Comparison of ENCODE assay signal across 8 mouse cellular contexts in the genomic region with DNA sequence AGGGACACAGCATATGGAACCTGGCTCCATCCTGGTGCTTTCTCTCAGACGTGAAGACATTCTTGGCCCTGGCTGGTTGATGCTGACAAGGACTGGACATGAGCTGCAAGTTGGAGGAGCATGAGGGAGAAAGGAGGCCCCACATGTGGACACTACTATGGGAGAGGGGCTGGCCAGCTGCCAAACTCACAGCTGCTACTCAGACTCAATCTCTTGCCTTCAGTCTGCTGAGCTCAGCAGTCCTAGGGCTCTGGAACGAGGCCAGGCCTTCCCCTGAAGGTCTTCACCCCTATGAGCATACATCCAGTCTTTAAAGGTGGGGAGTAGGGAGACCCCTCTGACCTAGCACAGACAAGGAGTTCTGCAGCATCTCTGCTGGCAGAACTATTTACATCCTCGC. TPM values are rescaled to one million over a fixed set of nuclear protein-coding genes. Genes with fewer than 3 reads are reported as not detected.
A peak's percentile ranks its signal among the peaks of the same experiment; 100 is the strongest.
DNase-seq lines count a peak whose midpoint lies in the region; ATAC-seq and TF ChIP-seq lines count a peak whose summit lies in the region.

No protein-coding gene starts in this region.

- no peak for TF ChIP-seq POLR2A in lung, adult 2 months (IDR thresholded peaks at IDR 0.05; ENCODE audit: borderline replicate concordance, extremely low read depth, low read depth, low read length)
- no peak for TF ChIP-seq POLR2A in limb, embryonic 14.5 days (IDR thresholded peaks at IDR 0.05; ENCODE audit: borderline replicate concordance, extremely low read depth, insufficient read depth, insufficient read length)

- H3K9me3 ChIP-seq in lung, embryonic 14.5 days (ENCODE audit: low read depth, low read length): no peaks in the 10 kb centered on the region
- H3K9me3 ChIP-seq in forebrain, embryonic 14.5 days (replicated peaks; ENCODE audit: control insufficient read depth, low read length): no peaks in the 10 kb centered on the region
- no peaks in the 10 kb centered on the region for H3K9me3 ChIP-seq in limb, embryonic 14.5 days (ENCODE audit: control insufficient read depth, low read length)

- H3K27ac ChIP-seq in lung, embryonic 14.5 days (ENCODE audit: low read depth): peak overlapping the region; percentile 72
- no peak overlapping the region for H3K27ac ChIP-seq in forebrain, embryonic 14.5 days (ENCODE audit: low read depth, low read length)
- H3K27ac ChIP-seq in limb, embryonic 14.5 days (replicated peaks; ENCODE audit: low read depth, low read length): peak overlapping the region; percentile 38; the same call in 1 of the 2 replicates

- H3K4me3 ChIP-seq in lung, embryonic 14.5 days (ENCODE audit: low read depth, low read length): no peak overlapping the region
- no peak overlapping the region for H3K4me3 ChIP-seq in lung, adult 2 months (replicated peaks; ENCODE audit: extremely low read depth, low read depth, low read length)
- H3K4me3 ChIP-seq in forebrain, embryonic 14.5 days (ENCODE audit: low read depth, low read length): no peak overlapping the region
- peak overlapping the region; percentile 42 for H3K4me3 ChIP-seq in limb, embryonic 14.5 days (replicated peaks; ENCODE audit: low read length)

- peaks cover 55% of the 10 kb centered on the region for H3K4me1 ChIP-seq in lung, embryonic 14.5 days (ENCODE audit: insufficient read depth)
- no peaks in the 10 kb centered on the region for H3K4me1 ChIP-seq in lung, adult 2 months (ENCODE audit: control insufficient read depth, insufficient read depth, low read length)
- H3K4me1 ChIP-seq in forebrain, embryonic 14.5 days (ENCODE audit: control insufficient read depth, insufficient read depth, low read length): peaks cover 16% of the 10 kb centered on the region
- H3K4me1 ChIP-seq in limb, embryonic 14.5 days (ENCODE audit: control insufficient read depth, insufficient read depth, low read length): peaks cover 63% of the 10 kb centered on the region

- intact Hi-C loops in heart, postnatal 36 days (cut with DNase I): loop anchor here (5.0 kb wide), 2 partner anchors 63 to 113 kb away; no protein-coding TSS in a partner anchor

- no peaks in the 10 kb centered on the region for H3K27me3 ChIP-seq in lung, embryonic 14.5 days (ENCODE audit: insufficient read depth, low read length)
- no peaks in the 10 kb centered on the region for H3K27me3 ChIP-seq in forebrain, embryonic 14.5 days (replicated peaks; ENCODE audit: control insufficient read depth, insufficient read depth, low read length)
- H3K27me3 ChIP-seq in limb, embryonic 14.5 days (ENCODE audit: control insufficient read depth, insufficient read depth, low read length): no peaks in the 10 kb centered on the region

- peak; percentile 29 for ATAC-seq in lung, embryonic 14.5 days (ENCODE audit: insufficient read depth)
- peak; percentile 71 for ATAC-seq in forebrain, embryonic 14.5 days
- ATAC-seq in limb, embryonic 14.5 days (ENCODE audit: low FRiP score, low read depth): no peak

- peak overlapping the region; percentile 72 for H3K4me2 ChIP-seq in lung, embryonic 14.5 days
- H3K4me2 ChIP-seq in forebrain, embryonic 14.5 days (ENCODE audit: low read length): no peak overlapping the region
- peak overlapping the region; percentile 90 for H3K4me2 ChIP-seq in limb, embryonic 14.5 days (replicated peaks; ENCODE audit: low read depth, low read length, severe bottlenecking)

- WGBS in lung, embryonic 14.5 days: 36% methylated on average over 3 of the region's 3 CpGs
- 56% methylated on average over 3 of the region's 3 CpGs for WGBS in lung, adult 2 months
- WGBS in forebrain, embryonic 14.5 days: 62% methylated on average over 3 of the region's 3 CpGs
- WGBS in limb, embryonic 14.5 days: 39% methylated on average over 3 of the region's 3 CpGs

- DNase-seq in lung, embryonic 14.5 days: peak; percentile 97
- DNase-seq in lung, adult 2 months: no peak
- DNase-seq in forebrain, embryonic 14.5 days (ENCODE audit: low spot score): peak; percentile 80
- DNase-seq in heart, postnatal 36 days: peak; percentile 52 to 60
- DNase-seq in limb, embryonic 14.5 days (ENCODE audit: low spot score): peak; percentile 89
- no peak for DNase-seq in frontal cortex, postnatal 25 days (ENCODE audit: low spot score in 2 of 2)
- DNase-seq in layer of hippocampus, postnatal 14 days (ENCODE audit: low spot score in 2 of 2): no peak
- no peak for DNase-seq in adrenal gland, adult (ENCODE audit: inconsistent age in 2 of 2, low spot score in 1 of 2)

- TF ChIP-seq CTCF in lung, embryonic 14.5 days (IDR thresholded peaks at IDR 0.05; ENCODE audit: low read depth): no peak
- no peak for TF ChIP-seq CTCF in lung, adult 2 months (IDR thresholded peaks at IDR 0.05; ENCODE audit: insufficient read depth, low read length)

- H3K36me3 ChIP-seq in lung, embryonic 14.5 days (ENCODE audit: insufficient read depth): peaks cover 15% of the 10 kb centered on the region; the same call in 1 of the 2 replicates
- no peaks in the 10 kb centered on the region for H3K36me3 ChIP-seq in forebrain, embryonic 14.5 days (ENCODE audit: control insufficient read depth, insufficient read depth, low read length)
- H3K36me3 ChIP-seq in limb, embryonic 14.5 days (ENCODE audit: control insufficient read depth, insufficient read depth, low read length): peaks cover 45% of the 10 kb centered on the region

- H3K9ac ChIP-seq in lung, embryonic 14.5 days: no peak overlapping the region
- H3K9ac ChIP-seq in forebrain, embryonic 14.5 days (ENCODE audit: low read length): no peak overlapping the region
- peak overlapping the region; percentile 21; the same call in 1 of the 2 replicates for H3K9ac ChIP-seq in limb, embryonic 14.5 days (ENCODE audit: low read depth, low read length, severe bottlenecking)

RNA-seq across cellular contexts. Expression of a gene that starts 36.7 kb away (rescaled TPM):
- not detected in 2 replicates for polyA plus RNA-seq in lung, embryonic 14.5 days (2014; fragmentation: Nextera tagmentation; extraction: Ambion mirVana)
- polyA plus RNA-seq in lung, adult 2 months (2012; rRNA removed): 7.8 and 8.5 TPM in 2 replicates
- polyA plus RNA-seq in forebrain, embryonic 14.5 days (2014; fragmentation: Nextera tagmentation; extraction: Ambion mirVana): 0.48 and 1.1 TPM in 2 replicates
- not detected for total RNA-seq in heart, postnatal 36 days (2021)
- polyA plus RNA-seq in limb, embryonic 14.5 days (2012; rRNA removed): 0.11 and 0.24 TPM in 2 replicates
- polyA plus RNA-seq in limb, embryonic 14.5 days (2014; fragmentation: Nextera tagmentation; extraction: Ambion mirVana): 0.44 TPM in 1 of 2 replicates, not detected in the other
- 1 to 10 TPM in 1 of 2 experiments, under 1 TPM in 1; 0.64 to 1.7 TPM for total RNA-seq in layer of hippocampus, postnatal 14 days (2021)

RNA-seq across cellular contexts. Expression of a gene that starts 48.7 kb away (rescaled TPM):
- 56.9 and 60.2 TPM in 2 replicates for polyA plus RNA-seq in lung, embryonic 14.5 days (2014; fragmentation: Nextera tagmentation; extraction: Ambion mirVana)
- 62.6 and 74.0 TPM in 2 replicates for polyA plus RNA-seq in lung, adult 2 months (2012; rRNA removed)
- polyA plus RNA-seq in forebrain, embryonic 14.5 days (2014; fragmentation: Nextera tagmentation; extraction: Ambion mirVana): 13.5 and 20.1 TPM in 2 replicates
- 10 to 100 TPM; 28.5 to 30.4 TPM for total RNA-seq in heart, postnatal 36 days (2021)
- 493 and 711 TPM in 2 replicates for polyA plus RNA-seq in limb, embryonic 14.5 days (2012; rRNA removed)
- polyA plus RNA-seq in limb, embryonic 14.5 days (2014; fragmentation: Nextera tagmentation; extraction: Ambion mirVana): 143 and 153 TPM in 2 replicates
- total RNA-seq in layer of hippocampus, postnatal 14 days (2021): 10 to 100 TPM; 10.8 to 15.5 TPM

RNA-seq across cellular contexts. Expression of a gene that starts 48.8 kb away (rescaled TPM):
- not detected in 2 replicates for polyA plus RNA-seq in lung, embryonic 14.5 days (2014; fragmentation: Nextera tagmentation; extraction: Ambion mirVana)
- 0.11 and 0.90 TPM in 2 replicates for polyA plus RNA-seq in lung, adult 2 months (2012; rRNA removed)
- polyA plus RNA-seq in forebrain, embryonic 14.5 days (2014; fragmentation: Nextera tagmentation; extraction: Ambion mirVana): 118 and 123 TPM in 2 replicates
- 1 to 10 TPM; 1.4 to 2.3 TPM for total RNA-seq in heart, postnatal 36 days (2021)
- polyA plus RNA-seq in limb, embryonic 14.5 days (2012; rRNA removed): 12.2 and 24.8 TPM in 2 replicates
- polyA plus RNA-seq in limb, embryonic 14.5 days (2014; fragmentation: Nextera tagmentation; extraction: Ambion mirVana): 1.7 and 2.7 TPM in 2 replicates
- total RNA-seq in layer of hippocampus, postnatal 14 days (2021): 100 to 1,000 TPM; 193 to 208 TPM

Comparison
In these comparisons a context has a peak if more than half of its experiments do, and no peak if none do; other contexts are left out.
1. DNase-seq: peak in lung, embryonic 14.5 days (single experiment), forebrain, embryonic 14.5 days (single experiment), heart, postnatal 36 days (2 of 2) and limb, embryonic 14.5 days (single experiment); none in lung, adult 2 months (single experiment), frontal cortex, postnatal 25 days (0 of 2), layer of hippocampus, postnatal 14 days (0 of 2) and adrenal gland, adult (0 of 2).